Mouse (Mus musculus): Measurements from ENCODE around the gene Vsir. TPM values are rescaled to one million over a fixed set of nuclear protein-coding genes. Genes with fewer than 3 reads are reported as not detected.

Gene Vsir
- polyA plus RNA-seq, 1 experiment from 2014 or later = 7.2 TPM

DNA sequence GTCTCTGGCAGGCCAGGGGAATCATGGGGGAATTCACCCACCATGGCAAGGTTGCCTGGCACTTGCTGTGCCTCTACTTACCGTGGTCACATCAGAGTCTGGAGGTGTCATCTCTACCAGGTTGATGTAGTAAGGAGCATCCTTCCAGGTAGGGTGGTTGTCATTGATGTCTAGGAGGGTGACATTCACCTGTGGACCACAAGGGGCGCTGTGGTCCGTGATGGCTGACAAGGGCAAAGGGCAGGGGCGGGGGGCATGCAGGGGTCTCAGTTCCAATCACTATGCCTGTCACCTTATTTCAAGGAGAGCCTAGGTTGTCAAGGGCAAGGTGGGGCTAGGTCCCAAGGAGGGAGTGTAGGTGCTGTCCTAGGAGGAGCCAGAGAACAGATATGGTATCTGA is 73.0 kb downstream of the Vsir start:
- no peak for ATAC-seq (ENCODE audit: borderline replicate concordance, extremely low read depth, low FRiP score, low TSS enrichment)
- Histone ChIP-seq H3K9ac (no peak overlapping the region), H3K27ac (no peak overlapping the region), H3K27me3 (no peaks in the 10 kb centered on the region), H3K9me3 (no peaks in the 10 kb centered on the region), H3K4me3 (no peak overlapping the region), H3K4me2 (no peak overlapping the region), H3K4me1 (no peaks in the 10 kb centered on the region), H3K36me3 (no peaks in the 10 kb centered on the region)
- 14% methylated on average over 4 of the region's 4 CpGs for WGBS

Other genes starting within 250 kb of the Vsir start
- 2.2 and 4.4 TPM in 2 replicates for gene Spock2, start 240.6 kb upstream of the Vsir start, polyA plus RNA-seq (2015; fragmentation: Nextera tagmentation; extraction: Ambion mirVana)
- 2.5 TPM in 2 replicates for gene Chst3, start 127.6 kb upstream of the Vsir start, polyA plus RNA-seq (2015; fragmentation: Nextera tagmentation; extraction: Ambion mirVana)
- gene Psap, start 69.2 kb upstream of the Vsir start, polyA plus RNA-seq (2015; fragmentation: Nextera tagmentation; extraction: Ambion mirVana) = 118 and 124 TPM in 2 replicates
- 0.45 and 0.54 TPM in 2 replicates for gene Gm17455, start 52.9 kb downstream of the Vsir start, polyA plus RNA-seq (2015; fragmentation: Nextera tagmentation; extraction: Ambion mirVana)